Mouse (Mus musculus): ENCODE measurements around the gene Isyna1. TPM values are rescaled to one million over a fixed set of nuclear protein-coding genes. Genes with fewer than 3 reads are reported as not detected.

The Isyna1 gene
- total and polyA plus RNA-seq, 2 experiments from 2014 or later, result 113 to 152 TPM

DNA sequence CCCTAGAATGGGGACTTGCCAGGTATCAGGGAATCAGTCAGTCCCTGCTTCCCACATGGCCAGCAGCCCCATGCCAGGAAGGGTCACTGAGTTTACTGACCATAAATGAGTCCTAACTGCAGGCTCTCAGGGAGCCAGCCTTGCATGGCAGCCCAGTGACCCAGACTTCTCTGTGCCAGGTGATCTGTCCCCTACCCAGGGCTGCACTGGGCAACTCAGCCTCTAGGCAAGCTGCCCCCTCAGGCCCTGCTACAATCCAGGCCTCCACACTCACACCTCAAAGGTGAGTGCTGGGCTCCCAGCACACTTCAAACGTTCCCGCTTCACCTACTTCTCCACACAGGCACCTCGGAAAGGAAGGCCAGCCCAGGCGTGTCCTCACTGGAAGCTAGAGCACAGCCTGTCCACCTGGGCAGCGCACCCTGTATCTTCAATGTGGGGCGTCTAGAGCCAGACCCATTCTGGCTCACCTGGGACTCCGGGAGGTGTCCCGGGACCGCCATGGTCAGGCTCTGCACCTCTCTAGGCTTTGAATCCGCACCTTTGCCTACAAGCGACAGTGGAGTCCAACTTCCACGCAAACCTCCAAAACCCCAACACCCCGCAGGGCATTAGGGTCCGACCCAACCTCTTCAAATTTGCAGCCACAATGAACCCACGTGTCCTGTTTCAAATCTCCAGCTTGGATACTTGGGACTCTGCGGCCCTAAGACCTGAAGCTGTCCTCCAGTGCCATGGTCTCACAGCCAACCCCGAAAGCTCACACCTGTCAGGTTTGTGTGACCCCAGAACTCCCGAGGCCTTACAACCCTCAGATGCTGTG lies 12.8 kb downstream of the Isyna1 start:
- peak overlapping the region; percentile 80; the same call in 1 of the 2 replicates for H3K27ac ChIP-seq

DNA sequence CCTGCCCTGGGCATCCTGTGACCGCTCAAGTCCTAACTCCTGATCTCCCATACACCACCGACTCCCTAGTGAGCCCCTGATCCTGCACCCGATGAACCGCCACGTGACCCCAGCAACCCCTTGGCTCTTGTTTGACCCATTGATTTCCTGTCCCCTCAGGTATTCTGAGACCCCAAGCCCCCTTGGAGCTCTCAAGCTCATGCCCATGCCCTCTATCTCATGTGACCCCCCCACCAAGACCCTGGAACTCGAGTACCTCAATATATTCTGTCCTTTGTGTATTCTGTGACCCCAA lies 13.4 kb downstream of the Isyna1 start:
- Histone ChIP-seq H3K36me3 (ENCODE audit: insufficient read depth, low read length) (no peaks in the 10 kb centered on the region), H3K4me3 (ENCODE audit: low read length) (peak overlapping the region; percentile 59), H3K9me3 (ENCODE audit: low read length) (no peaks in the 10 kb centered on the region), H3K27me3 (ENCODE audit: insufficient read depth, low read length) (no peaks in the 10 kb centered on the region), H3K9ac (replicated peaks; ENCODE audit: low read length) (peak overlapping the region; percentile 76), H3K4me1 (ENCODE audit: insufficient read depth, low read length) (peaks cover 25% of the 10 kb centered on the region), H3K27ac (peak overlapping the region; percentile 80; the same call in 1 of the 2 replicates), H3K4me2 (ENCODE audit: low read depth, low read length) (peak overlapping the region; percentile 78)
- ATAC-seq (peak; percentile 1; the same call in 1 of the 2 replicates), DNase-seq (ENCODE audit: low spot score) (no peak)
- TF ChIP-seq CTCF (IDR thresholded peaks at IDR 0.05; ENCODE audit: low read depth), result no peak
- WGBS, result 26% methylated on average over 6 of the region's 6 CpGs

More for the DNA sequence above, 12.8 kb downstream of the Isyna1 start:
- TF ChIP-seq CTCF (IDR thresholded peaks at IDR 0.05; ENCODE audit: low read depth), result no peak
- Histone ChIP-seq H3K4me3 (ENCODE audit: low read length) (peak overlapping the region; percentile 59), H3K9me3 (ENCODE audit: low read length) (no peaks in the 10 kb centered on the region), H3K27me3 (ENCODE audit: insufficient read depth, low read length) (no peaks in the 10 kb centered on the region), H3K4me1 (ENCODE audit: insufficient read depth, low read length) (peaks cover 25% of the 10 kb centered on the region), H3K9ac (replicated peaks; ENCODE audit: low read length) (peak overlapping the region; percentile 76), H3K36me3 (ENCODE audit: insufficient read depth, low read length) (no peaks in the 10 kb centered on the region), H3K4me2 (ENCODE audit: low read depth, low read length) (peak overlapping the region; percentile 78)
- ATAC-seq, result no peak
- 60% methylated on average over 18 of the region's 18 CpGs for WGBS
- DNase-seq (ENCODE audit: low spot score), result no peak

DNA sequence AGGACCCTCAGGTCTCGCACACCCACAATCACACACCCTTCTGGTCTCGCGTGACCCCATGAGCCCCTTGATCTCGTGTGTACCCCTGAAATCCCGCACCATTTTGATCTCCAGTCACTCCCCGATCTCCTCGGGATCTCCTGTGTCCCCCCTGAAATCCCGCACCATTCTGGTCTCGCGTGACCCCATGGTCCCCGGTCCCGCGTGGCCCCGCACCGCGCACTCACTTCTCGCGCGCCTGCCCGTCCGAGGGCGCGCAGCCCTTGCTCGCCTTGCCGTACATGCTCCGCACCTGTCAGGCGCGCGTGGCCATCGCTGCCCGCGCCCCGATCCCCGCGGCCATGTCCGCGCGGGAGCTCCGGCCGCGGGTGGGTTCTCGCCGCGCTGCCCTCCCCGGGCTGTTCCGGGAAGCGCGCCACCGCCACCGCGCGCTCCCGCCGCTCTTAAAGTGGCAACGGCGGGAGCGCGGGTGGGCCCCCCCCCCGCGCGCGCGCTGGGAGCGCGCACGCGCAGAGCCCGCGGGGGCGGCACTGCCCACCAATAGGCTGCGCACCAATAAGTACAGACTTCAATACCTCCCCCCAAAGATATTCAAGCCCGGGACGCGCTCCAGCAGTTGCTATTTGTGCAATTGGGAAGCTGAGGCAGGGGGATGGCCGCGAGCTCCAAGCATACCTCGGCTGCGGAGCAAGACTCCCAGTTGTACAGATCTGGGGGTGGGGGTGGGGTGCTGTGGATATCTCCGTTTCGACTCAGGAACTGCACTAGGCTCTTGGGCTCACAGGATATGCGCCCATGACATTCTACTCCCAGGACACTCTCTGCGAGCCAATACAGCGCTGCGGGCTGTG lies 13.9 kb downstream of the Isyna1 start:
- Histone ChIP-seq H3K9ac (replicated peaks; ENCODE audit: low read length) (peak overlapping the region; percentile 76), H3K4me2 (ENCODE audit: low read depth, low read length) (peak overlapping the region; percentile 78), H3K4me1 (ENCODE audit: insufficient read depth, low read length) (peaks cover 25% of the 10 kb centered on the region), H3K27ac (peak overlapping the region; percentile 80), H3K4me3 (ENCODE audit: low read length) (peak overlapping the region; percentile 59), H3K9me3 (ENCODE audit: low read length) (no peaks in the 10 kb centered on the region), H3K36me3 (ENCODE audit: insufficient read depth, low read length) (no peaks in the 10 kb centered on the region), H3K27me3 (ENCODE audit: insufficient read depth, low read length) (no peaks in the 10 kb centered on the region)
- DNase-seq (ENCODE audit: low spot score) (peak; percentile 86), ATAC-seq (peak; percentile 72)
- TF ChIP-seq CTCF (IDR thresholded peaks at IDR 0.05; ENCODE audit: low read depth), result no peak
- 1% methylated on average over 81 of the region's 84 CpGs for WGBS

DNA sequence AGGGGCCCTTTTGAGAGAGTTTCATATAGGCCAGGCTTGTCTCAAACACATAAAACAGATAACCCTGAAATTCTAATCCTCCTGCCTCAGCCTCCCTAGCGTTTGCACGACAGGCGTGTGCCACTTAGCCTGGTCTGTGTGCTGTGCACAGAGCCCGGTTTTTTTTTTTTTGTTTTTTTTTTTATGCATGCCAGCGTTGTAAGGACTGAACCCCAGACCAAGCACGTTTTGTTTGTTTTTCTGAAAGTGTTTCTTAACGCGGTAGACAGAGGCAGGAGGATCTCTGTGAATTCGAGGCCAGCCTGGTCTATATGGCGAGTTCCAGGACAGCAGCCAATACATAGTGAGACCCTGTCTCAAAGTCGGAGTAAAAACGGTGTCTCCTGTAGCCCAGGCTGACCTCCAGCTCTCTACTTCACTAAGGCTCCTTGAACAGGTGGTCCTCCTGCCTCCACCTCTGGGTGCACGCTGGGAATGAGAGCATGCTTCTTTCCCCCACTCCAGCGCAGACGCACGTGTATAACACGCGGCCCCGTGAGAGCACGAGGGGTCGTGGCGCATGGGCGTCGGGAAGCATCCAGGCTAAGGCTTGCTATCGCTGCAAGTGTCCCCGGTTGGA lies 14.7 kb downstream of the Isyna1 start, which contains the start of gene Ssbp4:
Gene Ssbp4 (minus strand): TSS at position 124 of the 619 bp plus-strand sequence.
- no peaks in the 10 kb centered on the region for H3K36me3 ChIP-seq (ENCODE audit: insufficient read depth, low read length)
- 6% methylated on average over 26 of the region's 26 CpGs for WGBS
- H3K4me2 ChIP-seq (ENCODE audit: low read depth, low read length), result peak within 1 kb of the TSS; percentile 78
- no peaks in the 10 kb centered on the region for H3K27me3 ChIP-seq (ENCODE audit: insufficient read depth, low read length)
- peak within 1 kb of the TSS; percentile 59 for H3K4me3 ChIP-seq (ENCODE audit: low read length)
- no peaks in the 10 kb centered on the region for H3K9me3 ChIP-seq (ENCODE audit: low read length)
- H3K9ac ChIP-seq (replicated peaks; ENCODE audit: low read length), result peak within 1 kb of the TSS; percentile 76
- H3K4me1 ChIP-seq (ENCODE audit: insufficient read depth, low read length), result peaks cover 25% of the 10 kb centered on the region
- peak; percentile 7; the same call in 1 of the 2 replicates for ATAC-seq
- DNase-seq (ENCODE audit: low spot score), result no peak
- no peak for TF ChIP-seq CTCF (IDR thresholded peaks at IDR 0.05; ENCODE audit: low read depth)
- H3K27ac ChIP-seq, result peak within 1 kb of the TSS; percentile 80

DNA sequence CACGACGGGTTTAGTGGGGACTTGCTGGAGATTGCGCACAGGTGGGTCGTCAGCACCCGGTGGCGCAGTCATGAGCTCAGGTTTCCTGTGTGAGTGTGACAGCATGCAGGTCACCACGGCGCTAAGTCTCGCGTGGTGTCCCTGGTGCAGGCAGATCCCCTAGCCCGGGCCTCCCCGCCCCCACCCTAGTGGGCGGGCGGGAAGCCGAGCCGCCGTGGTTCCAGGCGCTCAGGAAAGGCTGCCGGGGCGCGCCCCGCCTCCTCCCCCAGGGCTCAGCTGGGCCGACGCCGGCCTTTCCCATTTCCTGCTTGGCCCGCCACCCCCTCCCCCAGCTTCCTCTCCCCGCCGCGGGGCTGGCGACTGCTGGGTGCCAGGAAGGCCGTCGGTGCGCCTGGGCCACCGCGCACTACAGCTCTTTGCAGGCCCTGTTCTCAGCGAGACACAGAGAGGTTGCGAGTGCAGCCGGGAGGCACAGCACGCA lies 15.2 kb downstream of the Isyna1 start:
- no peak for TF ChIP-seq CTCF (IDR thresholded peaks at IDR 0.05; ENCODE audit: low read depth)
- WGBS, result under 1% methylated on average over 39 of the region's 39 CpGs
- Histone ChIP-seq H3K4me3 (ENCODE audit: low read length) (peak overlapping the region; percentile 33), H3K9me3 (ENCODE audit: low read length) (no peaks in the 10 kb centered on the region), H3K27me3 (ENCODE audit: insufficient read depth, low read length) (no peaks in the 10 kb centered on the region), H3K4me2 (ENCODE audit: low read depth, low read length) (peak overlapping the region; percentile 78), H3K9ac (replicated peaks; ENCODE audit: low read length) (peak overlapping the region; percentile 55), H3K36me3 (ENCODE audit: insufficient read depth, low read length) (no peaks in the 10 kb centered on the region), H3K27ac (peak overlapping the region; percentile 80), H3K4me1 (ENCODE audit: insufficient read depth, low read length) (peaks cover 25% of the 10 kb centered on the region)
- DNase-seq (ENCODE audit: low spot score) (peak; percentile 78), ATAC-seq (peak; percentile 65)
